Mouse (Mus musculus): Measurements from ENCODE around the gene Tenm1. TPM values are rescaled to one million over a fixed set of nuclear protein-coding genes. Genes with fewer than 3 reads are reported as not detected.

Tenm1 gene
- polyA plus RNA-seq, 1 experiment from 2014 or later, result 7.1 TPM

GRCm38 (mm10) chrX:43122491-43122890, 306.4 kb downstream of the Tenm1 start:
- Histone ChIP-seq H3K4me1 (ENCODE audit: control insufficient read depth, insufficient read depth, low read length) (no peaks in the 10 kb centered on the region), H3K9me3 (ENCODE audit: control insufficient read depth, low read depth, low read length) (no peaks in the 10 kb centered on the region), H3K9ac (replicated peaks; ENCODE audit: low read depth, low read length) (no peak overlapping the region), H3K4me3 (ENCODE audit: low read depth, low read length) (no peak overlapping the region), H3K36me3 (ENCODE audit: control insufficient read depth, insufficient read depth, low read length) (no peaks in the 10 kb centered on the region), H3K27ac (ENCODE audit: low read length) (no peak overlapping the region), H3K27me3 (ENCODE audit: control insufficient read depth, insufficient read depth, low read length) (no peaks in the 10 kb centered on the region), H3K4me2 (replicated peaks; ENCODE audit: low read depth, low read length) (no peak overlapping the region)
- WGBS, result 65% methylated on average over 1 of the region's 1 CpGs
- no peak for ATAC-seq (ENCODE audit: insufficient number of reproducible peaks, insufficient read depth, low FRiP score, low read depth)

- 79% methylated on average over 1 of the region's 1 CpGs for WGBS
Observed at GRCm38 (mm10) chrX:43122001-43122400, 306.9 kb downstream of the Tenm1 start.

GRCm38 (mm10) chrX:42986100-42986499, 442.8 kb downstream of the Tenm1 start:
- H3K4me2 ChIP-seq (replicated peaks; ENCODE audit: low read depth, low read length), result no peak overlapping the region
- H3K9ac ChIP-seq (replicated peaks; ENCODE audit: low read depth, low read length), result no peak overlapping the region
- H3K4me1 ChIP-seq (ENCODE audit: control insufficient read depth, insufficient read depth, low read length), result no peaks in the 10 kb centered on the region
- ATAC-seq (ENCODE audit: insufficient number of reproducible peaks, insufficient read depth, low FRiP score, low read depth), result no peak
- H3K27me3 ChIP-seq (ENCODE audit: control insufficient read depth, insufficient read depth, low read length), result no peaks in the 10 kb centered on the region
- no peak overlapping the region for H3K27ac ChIP-seq (ENCODE audit: low read length)
- H3K4me3 ChIP-seq (ENCODE audit: low read depth, low read length), result no peak overlapping the region
- no peaks in the 10 kb centered on the region for H3K36me3 ChIP-seq (ENCODE audit: control insufficient read depth, insufficient read depth, low read length)
- WGBS, result 67% methylated on average over 2 of the region's 2 CpGs
- H3K9me3 ChIP-seq (ENCODE audit: control insufficient read depth, low read depth, low read length), result no peaks in the 10 kb centered on the region

More at GRCm38 (mm10) chrX:43122001-43122400, 306.9 kb downstream of the Tenm1 start:
- Histone ChIP-seq H3K9ac (replicated peaks; ENCODE audit: low read depth, low read length) (no peak overlapping the region), H3K27me3 (ENCODE audit: control insufficient read depth, insufficient read depth, low read length) (no peaks in the 10 kb centered on the region), H3K27ac (ENCODE audit: low read length) (no peak overlapping the region), H3K4me3 (ENCODE audit: low read depth, low read length) (no peak overlapping the region), H3K9me3 (ENCODE audit: control insufficient read depth, low read depth, low read length) (no peaks in the 10 kb centered on the region), H3K4me1 (ENCODE audit: control insufficient read depth, insufficient read depth, low read length) (no peaks in the 10 kb centered on the region), H3K4me2 (replicated peaks; ENCODE audit: low read depth, low read length) (no peak overlapping the region), H3K36me3 (ENCODE audit: control insufficient read depth, insufficient read depth, low read length) (no peaks in the 10 kb centered on the region)
- ATAC-seq (ENCODE audit: insufficient number of reproducible peaks, insufficient read depth, low FRiP score, low read depth), result no peak

GRCm38 (mm10) chrX:42973562-42973961, 455.4 kb downstream of the Tenm1 start:
- WGBS, result 3% methylated on average over 1 of the region's 1 CpGs
- Histone ChIP-seq H3K27me3 (ENCODE audit: control insufficient read depth, insufficient read depth, low read length) (no peaks in the 10 kb centered on the region), H3K4me2 (replicated peaks; ENCODE audit: low read depth, low read length) (no peak overlapping the region), H3K9me3 (ENCODE audit: control insufficient read depth, low read depth, low read length) (no peaks in the 10 kb centered on the region), H3K27ac (ENCODE audit: low read length) (no peak overlapping the region), H3K9ac (replicated peaks; ENCODE audit: low read depth, low read length) (no peak overlapping the region), H3K4me1 (ENCODE audit: control insufficient read depth, insufficient read depth, low read length) (no peaks in the 10 kb centered on the region), H3K36me3 (ENCODE audit: control insufficient read depth, insufficient read depth, low read length) (no peaks in the 10 kb centered on the region), H3K4me3 (ENCODE audit: low read depth, low read length) (no peak overlapping the region)
- ATAC-seq (ENCODE audit: insufficient number of reproducible peaks, insufficient read depth, low FRiP score, low read depth), result no peak

DNA sequence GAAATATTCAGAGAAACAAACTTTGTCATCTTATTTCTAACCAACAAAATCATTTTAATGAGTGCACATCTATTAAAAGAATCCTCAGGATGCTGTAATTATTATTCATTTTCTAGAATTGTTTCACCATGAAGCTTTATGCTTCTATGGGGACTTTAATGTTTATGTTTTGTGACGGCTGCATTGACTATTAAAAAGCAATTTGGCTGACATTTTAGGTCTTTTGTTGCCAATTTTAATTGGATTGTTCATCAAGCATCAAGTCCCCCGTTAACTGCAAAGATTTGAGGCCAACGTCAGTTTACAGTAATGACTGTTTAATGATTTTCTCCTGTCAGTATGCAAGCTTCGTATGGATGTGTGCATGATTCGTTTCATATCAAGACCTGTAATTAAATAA, 461.3 kb downstream of the Tenm1 start:
- no peak overlapping the region for H3K4me2 ChIP-seq (replicated peaks; ENCODE audit: low read depth, low read length)
- no peaks in the 10 kb centered on the region for H3K9me3 ChIP-seq (ENCODE audit: control insufficient read depth, low read depth, low read length)
- H3K4me1 ChIP-seq (ENCODE audit: control insufficient read depth, insufficient read depth, low read length), result no peaks in the 10 kb centered on the region
- H3K27ac ChIP-seq (ENCODE audit: low read length), result no peak overlapping the region
- 65% methylated on average over 5 of the region's 5 CpGs for WGBS
- no peak overlapping the region for H3K9ac ChIP-seq (replicated peaks; ENCODE audit: low read depth, low read length)
- no peak overlapping the region for H3K4me3 ChIP-seq (ENCODE audit: low read depth, low read length)
- H3K36me3 ChIP-seq (ENCODE audit: control insufficient read depth, insufficient read depth, low read length), result no peaks in the 10 kb centered on the region
- ATAC-seq (ENCODE audit: insufficient number of reproducible peaks, insufficient read depth, low FRiP score, low read depth), result no peak
- no peaks in the 10 kb centered on the region for H3K27me3 ChIP-seq (ENCODE audit: control insufficient read depth, insufficient read depth, low read length)

GRCm38 (mm10) chrX:42861731-42862130, 567.2 kb downstream of the Tenm1 start:
- H3K27ac ChIP-seq (ENCODE audit: low read length), result no peak overlapping the region
- ATAC-seq (ENCODE audit: insufficient number of reproducible peaks, insufficient read depth, low FRiP score, low read depth), result no peak
- H3K9me3 ChIP-seq (ENCODE audit: control insufficient read depth, low read depth, low read length), result no peaks in the 10 kb centered on the region
- WGBS, result 70% methylated on average over 1 of the region's 1 CpGs
- H3K4me2 ChIP-seq (replicated peaks; ENCODE audit: low read depth, low read length), result no peak overlapping the region
- H3K9ac ChIP-seq (replicated peaks; ENCODE audit: low read depth, low read length), result no peak overlapping the region
- no peaks in the 10 kb centered on the region for H3K4me1 ChIP-seq (ENCODE audit: control insufficient read depth, insufficient read depth, low read length)
- H3K27me3 ChIP-seq (ENCODE audit: control insufficient read depth, insufficient read depth, low read length), result no peaks in the 10 kb centered on the region
- H3K4me3 ChIP-seq (ENCODE audit: low read depth, low read length), result no peak overlapping the region
- no peaks in the 10 kb centered on the region for H3K36me3 ChIP-seq (ENCODE audit: control insufficient read depth, insufficient read depth, low read length)

DNA sequence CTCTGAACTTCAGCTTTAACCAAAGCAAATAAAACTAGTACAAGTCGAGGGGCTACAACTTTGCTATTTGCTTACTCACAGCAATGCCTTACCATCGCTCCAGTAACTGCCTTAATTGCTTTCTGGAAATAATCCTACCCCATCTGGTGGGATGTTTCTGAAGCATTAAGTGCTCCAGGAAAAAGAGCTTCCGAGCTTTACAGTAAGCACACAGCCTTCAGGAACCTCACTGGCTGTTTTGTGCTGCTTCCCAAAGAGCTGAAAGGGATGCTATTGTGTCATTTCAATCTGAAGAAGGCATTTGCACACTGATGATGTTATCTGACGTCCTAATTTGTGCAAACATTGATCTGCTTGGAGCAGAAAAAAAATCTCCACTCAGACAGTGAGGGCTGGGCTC, 647.4 kb downstream of the Tenm1 start:
- Histone ChIP-seq H3K27me3 (ENCODE audit: control insufficient read depth, insufficient read depth, low read length) (no peaks in the 10 kb centered on the region), H3K9me3 (ENCODE audit: control insufficient read depth, low read depth, low read length) (no peaks in the 10 kb centered on the region), H3K36me3 (ENCODE audit: control insufficient read depth, insufficient read depth, low read length) (no peaks in the 10 kb centered on the region), H3K4me3 (ENCODE audit: low read depth, low read length) (no peak overlapping the region), H3K9ac (replicated peaks; ENCODE audit: low read depth, low read length) (no peak overlapping the region), H3K27ac (ENCODE audit: low read length) (no peak overlapping the region), H3K4me1 (ENCODE audit: control insufficient read depth, insufficient read depth, low read length) (no peaks in the 10 kb centered on the region), H3K4me2 (replicated peaks; ENCODE audit: low read depth, low read length) (no peak overlapping the region)
- no peak for ATAC-seq (ENCODE audit: insufficient number of reproducible peaks, insufficient read depth, low FRiP score, low read depth)
- WGBS, result 40% methylated on average over 4 of the region's 4 CpGs

- Histone ChIP-seq H3K4me1 (ENCODE audit: control insufficient read depth, insufficient read depth, low read length) (no peaks in the 10 kb centered on the region), H3K27ac (ENCODE audit: low read length) (no peak overlapping the region), H3K27me3 (ENCODE audit: control insufficient read depth, insufficient read depth, low read length) (no peaks in the 10 kb centered on the region), H3K4me3 (ENCODE audit: low read depth, low read length) (no peak overlapping the region), H3K36me3 (ENCODE audit: control insufficient read depth, insufficient read depth, low read length) (no peaks in the 10 kb centered on the region), H3K9ac (replicated peaks; ENCODE audit: low read depth, low read length) (no peak overlapping the region), H3K4me2 (replicated peaks; ENCODE audit: low read depth, low read length) (no peak overlapping the region), H3K9me3 (ENCODE audit: control insufficient read depth, low read depth, low read length) (no peaks in the 10 kb centered on the region)
- WGBS, result 88% methylated on average over 3 of the region's 3 CpGs
- no peak for ATAC-seq (ENCODE audit: insufficient number of reproducible peaks, insufficient read depth, low FRiP score, low read depth)
Observed at GRCm38 (mm10) chrX:42718078-42718785, 710.7 kb downstream of the Tenm1 start.

DNA sequence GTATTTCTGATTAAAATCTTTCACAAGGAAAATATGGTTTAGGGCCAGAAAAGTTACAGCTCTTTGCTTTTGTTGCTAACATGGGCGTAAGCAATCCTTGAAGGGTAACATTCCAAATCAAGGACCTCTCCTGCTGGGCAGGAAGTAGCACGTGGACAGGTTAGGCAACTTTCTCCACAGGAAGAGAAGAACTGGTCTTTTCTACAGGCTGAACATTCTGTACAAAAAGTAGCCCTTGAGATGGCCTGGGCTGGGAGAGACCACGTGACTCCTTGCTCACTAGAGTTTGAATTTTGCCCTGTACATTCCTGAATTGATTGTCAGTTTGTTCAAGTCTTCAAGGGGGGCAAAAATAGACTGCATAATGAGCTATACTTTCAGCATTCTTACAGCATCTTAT, 728.6 kb downstream of the Tenm1 start:
- Histone ChIP-seq H3K27ac (ENCODE audit: low read length) (no peak overlapping the region), H3K9ac (replicated peaks; ENCODE audit: low read depth, low read length) (no peak overlapping the region), H3K9me3 (ENCODE audit: control insufficient read depth, low read depth, low read length) (no peaks in the 10 kb centered on the region), H3K4me1 (ENCODE audit: control insufficient read depth, insufficient read depth, low read length) (no peaks in the 10 kb centered on the region), H3K27me3 (ENCODE audit: control insufficient read depth, insufficient read depth, low read length) (no peaks in the 10 kb centered on the region), H3K36me3 (ENCODE audit: control insufficient read depth, insufficient read depth, low read length) (no peaks in the 10 kb centered on the region), H3K4me2 (replicated peaks; ENCODE audit: low read depth, low read length) (no peak overlapping the region), H3K4me3 (ENCODE audit: low read depth, low read length) (no peak overlapping the region)
- WGBS, result 61% methylated on average over 3 of the region's 3 CpGs
- no peak for ATAC-seq (ENCODE audit: insufficient number of reproducible peaks, insufficient read depth, low FRiP score, low read depth)

Measured in stomach, embryonic 14.5 days (tissue).